Mouse (Mus musculus): ENCODE results near the gene BC037034.

BC037034 gene

GRCm38 (mm10) chr5:138262001-138262400 lies 1.8 kb downstream of the BC037034 start:
- no peak for DNase-seq (ENCODE audit: low read depth)

GRCm38 (mm10) chr5:138260834-138261233 lies 3.0 kb downstream of the BC037034 start:
- no peak for DNase-seq (ENCODE audit: low read depth)

GRCm38 (mm10) chr5:138260051-138260450 lies 3.8 kb downstream of the BC037034 start:
- no peak for DNase-seq (ENCODE audit: low read depth)

- DNase-seq (ENCODE audit: low read depth): no peak
Measured at GRCm38 (mm10) chr5:138258993-138259392, 4.8 kb downstream of the BC037034 start.

GRCm38 (mm10) chr5:138258542-138258941 lies 5.3 kb downstream of the BC037034 start:
- no peak for DNase-seq (ENCODE audit: low read depth)

- DNase-seq (ENCODE audit: low read depth): no peak
Measured at GRCm38 (mm10) chr5:138258078-138258477, 5.8 kb downstream of the BC037034 start.

GRCm38 (mm10) chr5:138257585-138257978 lies 6.3 kb downstream of the BC037034 start:
- no peak for DNase-seq (ENCODE audit: low read depth)

- DNase-seq (ENCODE audit: low read depth): no peak
Measured at GRCm38 (mm10) chr5:138256966-138257584, 6.8 kb downstream of the BC037034 start.

- DNase-seq (ENCODE audit: low read depth): no peak
Measured at GRCm38 (mm10) chr5:138256094-138256467, 7.8 kb downstream of the BC037034 start.

GRCm38 (mm10) chr5:138255353-138256093 lies 8.3 kb downstream of the BC037034 start, which contains the start of gene Lamtor4:
Lamtor4 (plus strand) TSS chr5:138255482.
- DNase-seq (ENCODE audit: low read depth): peak; percentile 97

- DNase-seq (ENCODE audit: low read depth): no peak
Measured at GRCm38 (mm10) chr5:138253061-138253460, 10.8 kb downstream of the BC037034 start.

GRCm38 (mm10) chr5:138251144-138251543 lies 12.7 kb downstream of the BC037034 start:
- no peak for DNase-seq (ENCODE audit: low read depth)

GRCm38 (mm10) chr5:138241511-138241910 lies 22.3 kb downstream of the BC037034 start:
- DNase-seq (ENCODE audit: low read depth): no peak

GRCm38 (mm10) chr5:138234224-138234623 lies 29.6 kb downstream of the BC037034 start:
- DNase-seq (ENCODE audit: low read depth): no peak

- no peak for DNase-seq (ENCODE audit: low read depth)
Measured at GRCm38 (mm10) chr5:138233778-138234177, 30.1 kb downstream of the BC037034 start.

- no peak for DNase-seq (ENCODE audit: low read depth)
Measured at GRCm38 (mm10) chr5:138229511-138229910, 34.3 kb downstream of the BC037034 start.

GRCm38 (mm10) chr5:138228026-138228425 lies 35.8 kb downstream of the BC037034 start:
- DNase-seq (ENCODE audit: low read depth): peak; percentile 63

GRCm38 (mm10) chr5:138227367-138227766 lies 36.5 kb downstream of the BC037034 start:
- DNase-seq (ENCODE audit: low read depth): no peak

- no peak for DNase-seq (ENCODE audit: low read depth)
Measured at GRCm38 (mm10) chr5:138226491-138226890, 37.3 kb downstream of the BC037034 start.

- DNase-seq (ENCODE audit: low read depth): no peak
Measured at GRCm38 (mm10) chr5:138225700-138226099, 38.1 kb downstream of the BC037034 start, which contains the start of gene Nxpe5. Nxpe5 (plus strand) TSS chr5:138225898.

GRCm38 (mm10) chr5:138223287-138223686 lies 40.5 kb downstream of the BC037034 start:
- DNase-seq (ENCODE audit: low read depth): no peak

- peak; percentile 89 for DNase-seq (ENCODE audit: low read depth)
Measured at GRCm38 (mm10) chr5:138222111-138222510, 41.7 kb downstream of the BC037034 start.

GRCm38 (mm10) chr5:138219864-138220263 lies 44.0 kb downstream of the BC037034 start:
- no peak for DNase-seq (ENCODE audit: low read depth)

Data from NIH3T3 (cell line).